Mouse (Mus musculus) neural tube, embryonic 14.5 days (tissue): ENCODE data around the gene Slc48a1. TPM values are rescaled to one million over a fixed set of nuclear protein-coding genes. Genes with fewer than 3 reads are reported as not detected.

ENCODE experiments used
- ATAC-seq: fragments of 200-750 bp; cut with Nextera tagmentation; 2 replicates; pipeline ENCODE4 v1.8.0; 2017; ENCODE audit warnings: low read depth, mild to moderate bottlenecking, moderate TSS enrichment, moderate library complexity
- H3K27ac ChIP-seq: fragments of 300-500 bp; sonication (generic); 2 replicates; pipeline ENCODE4 v1.5.1; 2014; ENCODE audit warnings: low read depth, mild to moderate bottlenecking, control low read depth, low read length, moderate library complexity, mixed read lengths
- H3K27me3 ChIP-seq: fragments of 300-500 bp; sonication (generic); 2 replicates; pipeline ENCODE4 v1.6.1; 2014; ENCODE audit warnings: low read length; ENCODE audit not compliant: control insufficient read depth, insufficient read depth
- H3K36me3 ChIP-seq: fragments of 300-500 bp; sonication (generic); 2 replicates; pipeline ENCODE4 v1.6.1; 2014; ENCODE audit warnings: low read length, mixed read lengths; ENCODE audit not compliant: control insufficient read depth, insufficient read depth
- H3K4me1 ChIP-seq: fragments of 300-500 bp; sonication (generic); 2 replicates; pipeline ENCODE4 v1.6.1; 2014; ENCODE audit warnings: low read length; ENCODE audit not compliant: control insufficient read depth, insufficient read depth
- H3K4me2 ChIP-seq: fragments of 300-500 bp; sonication (generic); 2 replicates; pipeline ENCODE4 v1.6.1; 2014; ENCODE audit warnings: mild to moderate bottlenecking, low read depth, low read length, control low read depth
- H3K4me3 ChIP-seq: fragments of 300-500 bp; sonication (generic); 2 replicates; pipeline ENCODE4 v1.5.1; 2014; ENCODE audit warnings: low read depth, low read length, control low read depth, mixed read lengths
- H3K9ac ChIP-seq: fragments of 300-500 bp; sonication (generic); replicated peaks from 2 replicates; pipeline ENCODE4 v1.6.1; 2014; ENCODE audit warnings: low read depth, mild to moderate bottlenecking, control low read depth, low read length, mixed read lengths
- H3K9me3 ChIP-seq: fragments of 300-500 bp; sonication (generic); 2 replicates; pipeline ENCODE4 v1.6.1; 2016; ENCODE audit warnings: low read length; ENCODE audit not compliant: control insufficient read depth
- WGBS: fragments of 180-500 bp; shearing (Covaris S2); extraction: QIAGEN DNeasy Blood & Tissue Kit; methylation state at CpG from one replicate; pipeline ENCODE4 v1.1.7; 2014; 5-methylcytosine and 5-hydroxymethylcytosine counted together
- polyA plus RNA-seq: library from polyadenylated mRNA; unstranded; fragments of >200 nt; fragmentation: Nextera tagmentation; extraction: Ambion mirVana; gene quantifications from 2 replicates; pipeline ENCODE4 v1.2.1, GENCODE M21; 2014

Gene Slc48a1
- polyA plus RNA-seq, 1 experiment from 2014 or later: 104 TPM

DNA sequence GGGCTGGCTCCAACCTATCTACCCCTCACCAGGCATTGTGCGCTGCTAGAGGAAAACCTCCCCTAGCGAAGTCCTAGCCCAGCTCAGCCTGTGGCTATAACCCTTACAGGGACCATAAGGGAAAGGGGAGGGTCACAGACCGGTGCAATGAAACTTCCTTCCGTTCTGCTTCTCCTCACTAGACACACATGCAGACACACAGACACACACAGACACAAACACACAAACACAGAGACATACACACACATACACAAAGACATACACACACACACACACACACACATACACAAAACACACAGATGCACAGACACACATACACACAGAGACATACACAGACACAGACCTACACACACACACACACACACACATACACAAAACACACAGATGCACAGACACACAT is 35.7 kb upstream of the Slc48a1 start:
- H3K27ac ChIP-seq: no peak overlapping the region
- WGBS: 68% methylated on average over 4 of the region's 4 CpGs
- ATAC-seq: no peak

DNA sequence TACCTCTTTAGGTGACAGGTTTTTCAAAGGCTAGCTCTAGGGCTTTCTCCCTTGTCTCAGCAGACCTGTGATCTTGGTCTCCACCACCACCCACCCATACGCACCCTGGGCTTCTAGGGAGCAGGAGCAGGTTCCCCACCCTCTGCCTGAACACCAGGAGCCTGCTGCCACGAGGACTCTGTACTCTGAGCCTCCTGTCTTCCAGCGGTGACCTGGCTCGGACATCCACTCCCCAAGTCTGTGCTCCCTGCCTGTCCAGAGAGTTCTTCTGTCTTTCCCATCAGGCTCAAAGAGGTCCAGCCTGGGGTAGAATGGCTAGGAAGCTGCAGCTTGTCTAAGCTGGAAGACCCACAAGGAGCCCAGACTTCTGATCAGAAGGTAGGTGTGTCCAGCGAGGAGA is 35.1 kb upstream of the Slc48a1 start:
- Histone ChIP-seq H3K4me1 (peaks cover 7% of the 10 kb centered on the region; the same call in 1 of the 2 replicates), H3K27ac (no peak overlapping the region), H3K4me2 (no peak overlapping the region), H3K36me3 (no peaks in the 10 kb centered on the region), H3K9ac (no peak overlapping the region), H3K27me3 (no peaks in the 10 kb centered on the region), H3K9me3 (no peaks in the 10 kb centered on the region), H3K4me3 (no peak overlapping the region)
- WGBS: 88% methylated on average over 5 of the region's 5 CpGs
- no peak for ATAC-seq

More for the DNA sequence above, 35.7 kb upstream of the Slc48a1 start:
- Histone ChIP-seq H3K36me3 (no peaks in the 10 kb centered on the region), H3K9ac (no peak overlapping the region), H3K9me3 (no peaks in the 10 kb centered on the region), H3K27me3 (no peaks in the 10 kb centered on the region), H3K4me2 (no peak overlapping the region), H3K4me1 (peaks cover 7% of the 10 kb centered on the region; the same call in 1 of the 2 replicates), H3K4me3 (no peak overlapping the region)

DNA sequence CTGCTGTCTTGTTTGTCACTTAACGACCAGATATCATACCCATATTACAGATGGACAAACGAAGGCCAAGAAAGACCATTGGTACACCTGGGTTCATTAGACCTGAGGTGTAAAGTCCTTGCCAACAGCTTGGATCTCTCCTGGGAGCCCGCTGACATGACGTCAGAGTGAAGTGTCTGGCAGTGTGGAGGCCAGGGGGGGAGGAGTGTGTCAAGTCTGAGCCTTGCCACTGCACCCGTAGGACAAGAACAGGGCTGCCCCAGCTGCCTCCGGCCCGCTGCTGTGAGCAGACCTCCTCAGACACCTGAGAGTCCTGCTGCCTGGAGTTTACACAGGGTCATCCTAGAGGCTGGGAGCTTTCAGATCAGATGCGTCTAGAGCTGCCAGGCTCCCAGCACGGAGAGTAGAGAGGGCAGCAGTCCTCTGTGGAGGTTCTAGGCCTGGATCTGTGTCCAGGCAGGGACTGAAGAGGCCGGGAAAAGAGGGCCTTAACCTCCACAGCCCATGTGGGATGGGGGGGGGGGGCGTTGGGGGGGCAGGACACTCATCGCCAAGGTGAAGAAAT is 34.3 kb upstream of the Slc48a1 start:
- 81% methylated on average over 12 of the region's 12 CpGs for WGBS
- H3K9ac ChIP-seq: no peak overlapping the region
- ATAC-seq: no peak

GRCm38 (mm10) chr15:97744930-97745329 is 33.4 kb upstream of the Slc48a1 start:
- no peaks in the 10 kb centered on the region for H3K9me3 ChIP-seq
- H3K4me2 ChIP-seq: no peak overlapping the region
- no peaks in the 10 kb centered on the region for H3K27me3 ChIP-seq
- H3K36me3 ChIP-seq: no peaks in the 10 kb centered on the region
- H3K27ac ChIP-seq: peak overlapping the region; percentile 64
- no peak overlapping the region for H3K4me3 ChIP-seq
- 0 out of 2 replicates have a peak overlapping the region, but pooled peaks have one; percentile 16 for H3K9ac ChIP-seq
- H3K4me1 ChIP-seq: peaks cover 7% of the 10 kb centered on the region; the same call in 1 of the 2 replicates
- 49% methylated on average over 10 of the region's 10 CpGs for WGBS
- peak; percentile 71 for ATAC-seq

More for the DNA sequence above, 34.3 kb upstream of the Slc48a1 start:
- no peak overlapping the region for H3K4me3 ChIP-seq
- H3K27ac ChIP-seq: 0 out of 2 replicates have a peak overlapping the region, but pooled peaks have one; percentile 10
- H3K4me1 ChIP-seq: peaks cover 7% of the 10 kb centered on the region; the same call in 1 of the 2 replicates
- no peaks in the 10 kb centered on the region for H3K9me3 ChIP-seq
- no peaks in the 10 kb centered on the region for H3K36me3 ChIP-seq
- no peaks in the 10 kb centered on the region for H3K27me3 ChIP-seq
- H3K4me2 ChIP-seq: no peak overlapping the region

DNA sequence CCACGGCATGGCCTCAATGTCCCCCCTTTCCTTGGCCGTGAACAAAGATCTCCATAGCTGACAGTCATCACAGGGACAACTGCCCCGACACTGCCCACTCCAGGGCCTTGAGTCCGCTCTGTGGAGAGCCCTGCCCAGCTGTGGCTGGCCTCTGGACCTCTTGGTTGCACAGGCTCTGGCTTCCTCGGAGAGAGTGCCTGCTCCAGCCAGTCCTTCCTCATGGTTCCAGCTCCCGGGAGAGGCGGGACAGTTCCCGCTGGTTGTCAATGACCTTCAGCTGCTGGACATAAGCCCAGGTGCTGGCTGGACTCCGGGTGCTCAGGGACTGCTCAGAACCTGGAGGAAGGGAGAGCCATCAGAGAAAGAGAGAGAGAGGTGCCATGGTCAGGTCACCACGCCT is 33.0 kb upstream of the Slc48a1 start:
- no peak overlapping the region for H3K4me3 ChIP-seq
- H3K4me1 ChIP-seq: peaks cover 9% of the 10 kb centered on the region; the same call in 1 of the 2 replicates
- H3K9ac ChIP-seq: 0 out of 2 replicates have a peak overlapping the region, but pooled peaks have one; percentile 16
- no peaks in the 10 kb centered on the region for H3K9me3 ChIP-seq
- ATAC-seq: peak; percentile 25; the same call in 1 of the 2 replicates
- no peak overlapping the region for H3K4me2 ChIP-seq
- peak overlapping the region; percentile 64 for H3K27ac ChIP-seq
- H3K27me3 ChIP-seq: no peaks in the 10 kb centered on the region
- 73% methylated on average over 10 of the region's 10 CpGs for WGBS
- no peaks in the 10 kb centered on the region for H3K36me3 ChIP-seq

GRCm38 (mm10) chr15:97746278-97746677 is 32.0 kb upstream of the Slc48a1 start:
- Histone ChIP-seq H3K27ac (no peak overlapping the region), H3K4me2 (no peak overlapping the region), H3K36me3 (no peaks in the 10 kb centered on the region), H3K4me3 (no peak overlapping the region), H3K4me1 (peaks cover 17% of the 10 kb centered on the region; the same call in 1 of the 2 replicates), H3K27me3 (no peaks in the 10 kb centered on the region), H3K9ac (no peak overlapping the region), H3K9me3 (no peaks in the 10 kb centered on the region)
- no peak for ATAC-seq
- 87% methylated on average over 10 of the region's 10 CpGs for WGBS

DNA sequence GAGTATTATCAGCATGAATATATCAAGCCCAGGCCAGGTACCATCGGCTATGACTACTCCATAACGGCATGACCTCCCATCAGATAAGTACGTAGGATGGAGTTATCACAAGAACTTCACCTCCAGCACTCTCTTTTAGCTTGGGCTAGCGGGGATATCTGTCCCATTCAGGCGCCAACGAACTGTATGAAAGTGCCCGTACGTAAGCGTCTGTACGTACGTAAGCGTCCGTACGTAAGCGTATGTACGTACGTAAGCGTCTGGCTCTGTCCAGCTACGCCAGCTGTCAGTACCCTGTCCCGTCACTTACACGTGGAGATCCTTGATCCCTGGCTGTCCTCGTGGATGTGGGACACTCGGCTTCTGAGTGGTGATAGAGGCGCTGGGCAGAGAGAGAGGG is 31.6 kb upstream of the Slc48a1 start:
- H3K4me3 ChIP-seq: no peak overlapping the region
- no peak overlapping the region for H3K4me2 ChIP-seq
- WGBS: 94% methylated on average over 24 of the region's 24 CpGs
- H3K9ac ChIP-seq: no peak overlapping the region
- H3K9me3 ChIP-seq: no peaks in the 10 kb centered on the region
- H3K4me1 ChIP-seq: peaks cover 17% of the 10 kb centered on the region; the same call in 1 of the 2 replicates
- no peaks in the 10 kb centered on the region for H3K36me3 ChIP-seq
- no peak overlapping the region for H3K27ac ChIP-seq
- no peaks in the 10 kb centered on the region for H3K27me3 ChIP-seq
- no peak for ATAC-seq

DNA sequence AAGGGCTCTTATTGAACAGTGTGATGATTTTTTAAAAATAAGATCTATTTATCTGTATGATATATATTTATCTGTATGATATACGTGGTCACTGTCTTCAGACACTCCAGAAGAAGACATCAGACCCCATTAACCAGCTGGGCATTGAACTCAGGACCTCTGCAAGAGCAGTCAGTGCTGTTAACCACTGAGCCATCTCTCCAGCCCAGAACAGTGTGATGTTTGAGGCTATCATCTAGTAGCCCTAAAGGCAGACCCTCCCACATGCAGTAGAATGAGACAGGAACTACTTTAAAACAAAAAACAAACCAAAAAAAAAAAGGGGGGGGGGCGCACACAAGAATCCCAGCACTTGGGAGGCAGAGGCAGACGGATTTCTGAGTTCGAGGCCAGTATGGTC is 30.8 kb upstream of the Slc48a1 start:
- ATAC-seq: no peak
- peaks cover 17% of the 10 kb centered on the region; the same call in 1 of the 2 replicates for H3K4me1 ChIP-seq
- no peak overlapping the region for H3K4me2 ChIP-seq
- H3K27me3 ChIP-seq: no peaks in the 10 kb centered on the region
- H3K4me3 ChIP-seq: no peak overlapping the region
- H3K27ac ChIP-seq: no peak overlapping the region
- WGBS: 92% methylated on average over 4 of the region's 4 CpGs
- H3K9me3 ChIP-seq: no peaks in the 10 kb centered on the region
- no peaks in the 10 kb centered on the region for H3K36me3 ChIP-seq
- no peak overlapping the region for H3K9ac ChIP-seq

- Histone ChIP-seq H3K4me2 (no peak overlapping the region), H3K9me3 (no peaks in the 10 kb centered on the region), H3K27me3 (no peaks in the 10 kb centered on the region), H3K4me3 (no peak overlapping the region), H3K9ac (no peak overlapping the region), H3K4me1 (peaks cover 17% of the 10 kb centered on the region; the same call in 1 of the 2 replicates), H3K36me3 (no peaks in the 10 kb centered on the region), H3K27ac (no peak overlapping the region)
- WGBS: 50% methylated on average over 10 of the region's 10 CpGs
- ATAC-seq: no peak
Observed at GRCm38 (mm10) chr15:97748309-97748708, 30.0 kb upstream of the Slc48a1 start.
